Mouse (Mus musculus): Measurements from ENCODE around the gene Tmem107.

Tmem107 gene

GRCm38 (mm10) chr11:69070590-69071222, at the start of gene Tmem107:
Gene Tmem107, plus strand, starts transcription at chr11:69070806.
- in situ Hi-C loops (cut with MboI; ENCODE audit: low pct_unique_long_range_greater_than_20kb in 1 of 2, low sequenced_read_pairs in 2 of 2, unreplicated experiment in 1 of 2), result no loop called here

- in situ Hi-C loops (cut with MboI; ENCODE audit: low pct_unique_long_range_greater_than_20kb in 1 of 2, low sequenced_read_pairs in 2 of 2, unreplicated experiment in 1 of 2), result no loop called here
Observed at GRCm38 (mm10) chr11:69026562-69026961, 44.0 kb upstream of the Tmem107 start.

DNA sequence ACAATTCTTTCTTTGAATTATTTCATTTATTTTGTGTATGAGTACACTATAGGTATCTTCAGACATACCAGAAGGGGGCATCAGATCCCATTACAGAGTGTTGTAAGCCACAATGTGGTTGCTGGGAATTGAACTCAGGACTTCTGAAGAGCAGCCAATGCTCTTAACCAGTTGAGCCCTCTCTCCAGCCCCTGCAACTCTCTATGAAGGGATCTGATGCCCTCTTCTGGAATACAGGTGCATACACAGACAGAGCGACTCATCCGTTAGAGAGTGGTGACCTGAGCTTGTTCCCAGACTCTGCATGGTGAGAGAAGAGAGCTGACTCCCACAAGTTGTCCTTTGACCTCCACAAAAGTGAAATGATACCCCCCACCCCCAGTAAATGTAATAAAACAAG, 41.8 kb upstream of the Tmem107 start:
- in situ Hi-C loops (cut with MboI; ENCODE audit: low pct_unique_long_range_greater_than_20kb in 1 of 2, low sequenced_read_pairs in 2 of 2, unreplicated experiment in 1 of 2), result no loop called here

GRCm38 (mm10) chr11:69033552-69033951, 37.1 kb upstream of the Tmem107 start:
- in situ Hi-C loops (cut with MboI; ENCODE audit: low pct_unique_long_range_greater_than_20kb in 1 of 2, low sequenced_read_pairs in 2 of 2, unreplicated experiment in 1 of 2), result no loop called here

- in situ Hi-C loops (cut with MboI; ENCODE audit: low pct_unique_long_range_greater_than_20kb in 1 of 2, low sequenced_read_pairs in 2 of 2, unreplicated experiment in 1 of 2), result no loop called here
Observed at GRCm38 (mm10) chr11:69034585-69034984, 36.0 kb upstream of the Tmem107 start.

GRCm38 (mm10) chr11:69035411-69035810, 35.2 kb upstream of the Tmem107 start:
- in situ Hi-C loops (cut with MboI; ENCODE audit: low pct_unique_long_range_greater_than_20kb in 1 of 2, low sequenced_read_pairs in 2 of 2, unreplicated experiment in 1 of 2), result no loop called here

DNA sequence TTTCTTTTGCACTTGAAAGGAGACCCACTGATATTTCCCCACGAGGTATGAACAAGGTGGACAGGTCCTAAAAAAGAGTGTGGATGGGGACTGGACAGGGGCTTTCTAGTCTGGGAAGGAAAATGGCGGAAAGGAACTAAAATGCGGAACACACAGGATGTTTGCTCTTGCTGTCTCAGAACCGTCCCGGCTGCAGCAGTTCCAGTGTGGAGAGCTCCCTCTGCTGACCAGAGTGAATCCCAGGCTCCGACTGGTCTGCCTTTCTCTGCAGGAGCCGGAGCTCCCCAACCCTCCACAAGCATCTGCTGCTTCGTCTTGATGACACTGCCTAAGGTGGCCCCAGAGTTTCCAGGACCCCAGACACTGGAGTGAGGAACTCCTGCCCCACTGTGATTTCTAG, 34.8 kb upstream of the Tmem107 start:
- in situ Hi-C loops (cut with MboI; ENCODE audit: low pct_unique_long_range_greater_than_20kb in 1 of 2, low sequenced_read_pairs in 2 of 2, unreplicated experiment in 1 of 2), result no loop called here

- in situ Hi-C loops (cut with MboI; ENCODE audit: low pct_unique_long_range_greater_than_20kb in 1 of 2, low sequenced_read_pairs in 2 of 2, unreplicated experiment in 1 of 2), result no loop called here
Observed at GRCm38 (mm10) chr11:69036486-69037230, 33.9 kb upstream of the Tmem107 start.

GRCm38 (mm10) chr11:69037231-69038061, 33.2 kb upstream of the Tmem107 start:
- in situ Hi-C loops (cut with MboI; ENCODE audit: low pct_unique_long_range_greater_than_20kb in 1 of 2, low sequenced_read_pairs in 2 of 2, unreplicated experiment in 1 of 2), result no loop called here

- in situ Hi-C loops (cut with MboI; ENCODE audit: low pct_unique_long_range_greater_than_20kb in 1 of 2, low sequenced_read_pairs in 2 of 2, unreplicated experiment in 1 of 2), result no loop called here
Observed at GRCm38 (mm10) chr11:69038173-69038572, 32.4 kb upstream of the Tmem107 start.

- in situ Hi-C loops (cut with MboI; ENCODE audit: low pct_unique_long_range_greater_than_20kb in 1 of 2, low sequenced_read_pairs in 2 of 2, unreplicated experiment in 1 of 2), result no loop called here
Observed at GRCm38 (mm10) chr11:69045531-69046394, 24.8 kb upstream of the Tmem107 start, which contains the start of gene Aurkb. Gene Aurkb, plus strand, starts transcription at chr11:69045647.

DNA sequence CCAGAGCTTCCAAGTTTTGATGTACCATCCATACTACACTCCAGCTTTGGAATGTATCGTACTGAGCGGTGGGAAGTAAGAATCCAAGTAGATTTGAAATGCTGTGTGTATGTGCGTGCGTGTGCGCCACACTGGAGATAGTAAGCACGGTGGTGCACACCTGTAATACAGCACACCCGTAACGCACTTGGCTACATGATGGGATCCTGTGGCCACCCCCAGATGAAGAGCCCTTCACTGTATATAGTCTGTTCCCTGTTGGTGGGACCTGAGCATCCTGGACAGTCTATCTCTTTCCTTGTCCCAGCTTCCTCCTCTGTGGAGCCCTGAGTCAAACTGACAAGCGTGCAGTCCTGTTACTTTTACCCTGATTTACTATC, 24.2 kb upstream of the Tmem107 start:
- in situ Hi-C loops (cut with MboI; ENCODE audit: low pct_unique_long_range_greater_than_20kb in 1 of 2, low sequenced_read_pairs in 2 of 2, unreplicated experiment in 1 of 2), result no loop called here

DNA sequence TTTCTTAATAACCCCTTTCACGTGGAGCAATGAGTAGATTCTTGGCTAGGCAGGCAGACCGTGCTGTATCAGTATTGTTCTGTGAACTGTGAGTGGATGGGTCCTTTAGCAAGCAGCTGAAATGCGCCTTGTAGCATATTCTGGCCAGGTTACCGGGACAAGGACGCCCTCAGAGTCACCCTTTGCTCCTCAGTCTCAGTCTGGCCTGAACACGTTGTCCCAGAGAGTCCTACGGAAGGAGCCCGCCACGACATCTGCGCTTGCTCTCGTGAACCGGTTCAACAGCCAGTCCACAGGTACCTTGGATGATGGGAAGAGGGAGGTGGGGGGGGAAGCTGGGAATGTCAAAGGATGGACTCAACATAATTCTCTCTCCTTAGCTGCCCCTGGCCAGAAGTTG, 23.0 kb upstream of the Tmem107 start:
- in situ Hi-C loops (cut with MboI; ENCODE audit: low pct_unique_long_range_greater_than_20kb in 1 of 2, low sequenced_read_pairs in 2 of 2, unreplicated experiment in 1 of 2), result no loop called here

- in situ Hi-C loops (cut with MboI; ENCODE audit: low pct_unique_long_range_greater_than_20kb in 1 of 2, low sequenced_read_pairs in 2 of 2, unreplicated experiment in 1 of 2), result no loop called here
Observed at GRCm38 (mm10) chr11:69048151-69048550, 22.5 kb upstream of the Tmem107 start.

DNA sequence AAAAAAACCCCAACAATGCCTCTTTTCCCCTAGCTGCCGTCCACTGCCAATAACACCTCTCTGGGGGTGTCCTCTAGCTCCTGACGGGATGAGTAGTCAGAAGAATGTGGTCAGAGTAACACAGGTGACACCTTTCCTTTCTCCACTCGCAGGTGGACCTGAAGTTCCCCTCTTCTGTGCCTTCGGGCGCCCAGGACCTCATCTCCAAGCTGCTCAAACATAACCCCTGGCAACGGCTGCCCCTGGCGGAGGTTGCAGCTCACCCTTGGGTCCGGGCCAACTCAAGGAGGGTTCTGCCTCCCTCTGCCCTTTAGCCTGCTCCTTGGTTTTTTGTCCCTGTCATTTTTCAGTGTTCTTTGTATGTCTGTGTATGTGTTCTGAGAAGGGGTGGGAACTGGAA, 19.9 kb upstream of the Tmem107 start:
- in situ Hi-C loops (cut with MboI; ENCODE audit: low pct_unique_long_range_greater_than_20kb in 1 of 2, low sequenced_read_pairs in 2 of 2, unreplicated experiment in 1 of 2), result no loop called here

DNA sequence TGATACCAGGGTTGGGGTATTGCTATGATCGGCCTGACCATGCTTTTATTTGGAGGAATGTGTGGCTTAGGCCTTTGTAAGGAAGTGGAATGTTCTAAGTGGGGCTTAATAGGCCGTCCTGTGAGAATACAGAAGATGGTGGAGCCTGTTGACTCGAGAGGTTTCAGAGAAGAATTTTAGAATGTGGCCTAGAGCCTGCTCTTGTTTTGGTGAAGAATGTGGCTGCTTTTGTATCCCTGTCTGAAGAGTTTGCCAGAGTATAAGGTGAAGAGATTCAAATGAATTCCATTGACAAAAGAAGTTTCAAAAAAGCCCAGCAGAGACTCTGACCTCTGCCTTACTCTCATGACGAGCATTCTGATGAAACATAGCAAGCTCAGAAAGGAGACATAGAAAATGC, 18.8 kb upstream of the Tmem107 start:
- in situ Hi-C loops (cut with MboI; ENCODE audit: low pct_unique_long_range_greater_than_20kb in 1 of 2, low sequenced_read_pairs in 2 of 2, unreplicated experiment in 1 of 2), result no loop called here

DNA sequence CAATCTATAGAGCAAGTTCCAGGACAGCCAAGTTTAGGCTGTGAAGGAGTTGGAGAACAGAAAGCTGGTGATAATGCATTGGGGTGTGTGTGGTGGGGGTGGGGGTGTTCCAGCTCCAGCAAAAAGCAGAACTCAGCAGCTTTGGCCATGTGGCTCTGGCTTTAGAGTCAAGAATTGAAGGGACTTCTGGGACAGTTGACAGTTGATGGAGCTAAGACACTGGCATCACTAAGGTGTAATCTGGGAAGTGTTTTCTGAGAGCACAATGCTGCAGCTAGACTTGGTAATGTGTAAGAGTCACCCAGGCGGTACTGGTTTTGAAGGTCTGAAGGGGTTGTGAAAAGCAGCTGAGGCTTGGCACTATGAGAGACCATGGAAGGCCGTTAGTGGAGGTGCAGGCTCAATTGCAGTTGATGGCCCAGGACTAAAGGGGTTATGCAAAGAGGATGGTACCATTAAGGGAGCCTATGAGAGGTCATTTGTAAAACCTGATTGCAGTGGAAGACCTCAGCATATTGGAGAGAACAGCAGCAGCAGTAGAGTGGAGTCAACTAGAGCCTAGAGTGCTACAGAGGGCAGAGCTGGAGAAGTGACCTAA, 17.7 kb upstream of the Tmem107 start:
- in situ Hi-C loops (cut with MboI; ENCODE audit: low pct_unique_long_range_greater_than_20kb in 1 of 2, low sequenced_read_pairs in 2 of 2, unreplicated experiment in 1 of 2), result no loop called here

GRCm38 (mm10) chr11:69053848-69054247, 16.8 kb upstream of the Tmem107 start:
- in situ Hi-C loops (cut with MboI; ENCODE audit: low pct_unique_long_range_greater_than_20kb in 1 of 2, low sequenced_read_pairs in 2 of 2, unreplicated experiment in 1 of 2), result no loop called here
